Mouse (Mus musculus) B cell, adult 62 days (primary cell): Measurements from ENCODE around the gene Krtap16-1. TPM values are rescaled to one million over a fixed set of nuclear protein-coding genes. Genes with fewer than 3 reads are reported as not detected.

ENCODE experiments used
- total RNA-seq: library from RNA; stranded (reverse); gene quantifications from 4 replicates; pipeline ENCODE4 v1.2.4, GENCODE M21; 2023

Gene Krtap16-1
- total RNA-seq: not detected in 4 replicates

DNA sequence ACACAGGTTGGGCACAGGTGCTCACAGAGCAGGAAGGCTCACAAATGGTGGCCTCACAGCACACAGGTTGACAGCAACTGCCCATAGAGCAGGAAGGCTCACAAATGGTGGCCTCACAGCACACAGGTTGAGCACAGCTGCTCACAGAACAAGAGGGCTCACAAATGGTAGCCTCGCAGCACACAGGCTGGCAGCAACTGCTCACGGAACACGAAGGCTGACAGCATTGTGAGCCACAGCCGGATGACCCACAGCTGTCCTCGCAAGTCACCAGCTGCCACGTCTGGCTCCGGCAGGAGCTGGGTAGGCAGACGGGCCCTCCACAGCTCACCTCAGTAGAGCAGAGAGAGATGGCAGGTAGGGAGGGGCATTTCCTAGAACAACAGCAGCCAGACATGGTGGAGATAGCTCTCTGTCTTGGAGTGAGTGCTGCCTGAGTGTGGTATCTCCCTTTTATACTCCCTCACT is at the start of gene Krtap16-1:
Gene Krtap16-1 (minus strand): TSS at position 418 of the 468 bp plus-strand sequence.

DNA sequence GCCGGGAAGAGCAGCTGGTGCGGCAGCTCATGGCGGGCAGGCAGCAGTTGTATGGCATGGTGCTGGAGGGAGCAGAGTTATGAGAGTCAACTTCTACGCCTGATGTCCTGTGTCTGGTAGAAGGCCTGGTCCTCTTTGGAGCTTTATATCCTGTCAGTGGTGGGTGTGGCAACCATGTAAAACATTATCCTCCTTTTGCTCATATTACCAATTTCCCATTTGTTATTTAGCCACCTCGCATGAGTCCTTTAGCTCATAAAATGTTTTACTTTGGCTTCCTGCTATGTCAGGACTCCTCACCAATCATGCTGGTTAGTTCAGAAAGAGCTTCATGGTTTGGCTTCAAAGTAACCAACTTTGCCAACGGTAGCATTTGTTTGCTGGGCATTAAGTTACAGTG is 43.4 kb upstream of the Krtap16-1 start, which contains the start of gene Krt33b:
Gene Krt33b (minus strand): TSS at position 101 of the 400 bp plus-strand sequence.

DNA sequence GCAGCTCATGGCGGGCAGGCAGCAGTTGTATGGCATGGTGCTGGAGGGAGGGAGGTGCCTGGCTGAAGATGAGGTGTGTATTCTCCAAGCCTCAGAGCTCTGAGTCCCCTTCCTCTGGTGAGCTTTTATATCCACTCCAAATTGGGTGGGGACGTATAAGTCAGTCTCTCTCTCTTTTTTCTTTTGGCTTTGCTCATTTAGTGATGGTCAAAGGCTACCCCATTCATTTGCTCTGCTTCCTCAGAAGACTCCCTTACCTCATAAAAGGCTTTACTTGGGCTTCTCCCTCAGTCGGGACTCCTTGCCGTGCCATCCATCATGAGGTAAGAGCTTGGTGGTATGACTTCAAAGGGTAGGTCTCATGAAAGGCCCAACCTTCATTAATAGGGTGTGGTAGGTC is 29.7 kb upstream of the Krtap16-1 start, which contains the start of gene Krt33a:
Gene Krt33a (minus strand): TSS at position 101 of the 400 bp plus-strand sequence.

GRCm38 (mm10) chr11:99993620-99994383 is 7.4 kb upstream of the Krtap16-1 start, which contains the start of gene Krtap17-1:
Gene Krtap17-1, minus strand, starts transcription at chr11:99993994.

DNA sequence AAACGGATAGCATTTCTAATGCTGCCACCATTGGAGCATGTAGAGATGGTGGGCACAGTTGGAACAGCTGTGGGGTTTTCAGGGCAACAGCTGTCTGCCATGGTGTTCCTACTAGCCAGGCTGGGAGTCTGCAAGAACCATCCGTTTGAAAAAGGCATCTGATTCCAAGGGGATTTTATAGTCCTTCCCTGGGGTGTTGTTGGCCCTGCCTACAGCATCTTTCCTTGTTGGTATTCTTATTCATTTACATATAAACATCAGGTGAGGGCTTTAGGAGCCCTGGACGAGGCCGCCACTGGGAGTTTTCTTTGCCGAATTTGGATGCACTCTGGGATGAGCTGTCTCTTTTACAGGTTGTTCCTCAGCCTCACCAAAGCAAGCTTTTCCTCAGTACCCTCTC is 7.4 kb downstream of the Krtap16-1 start, which contains the start of gene Krtap29-1:
Gene Krtap29-1 (minus strand): TSS at position 101 of the 400 bp plus-strand sequence.

DNA sequence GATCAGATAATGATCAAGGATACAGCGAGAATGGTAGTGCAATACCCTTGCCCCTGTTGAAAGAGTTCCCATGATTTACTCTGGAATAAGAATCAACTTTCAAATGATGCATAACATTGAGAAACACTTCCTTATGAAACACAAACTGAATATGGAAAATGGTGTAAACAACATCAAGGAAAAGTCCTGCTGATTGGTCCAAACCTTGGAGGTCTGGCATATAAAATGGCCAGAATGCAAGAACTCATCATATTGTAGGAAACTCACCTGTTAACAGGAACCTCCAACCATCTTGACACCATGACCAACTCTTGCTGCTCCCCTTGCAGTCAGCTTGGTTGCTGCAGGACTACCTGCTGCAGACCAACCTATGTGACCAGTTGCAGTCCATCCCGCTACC is 38.2 kb downstream of the Krtap16-1 start, which contains the start of gene Krtap9-5:
Gene Krtap9-5 (plus strand): TSS at position 301 of the 400 bp plus-strand sequence.

GRCm38 (mm10) chr11:99935991-99936390 is 50.4 kb downstream of the Krtap16-1 start, which contains the start of gene Krtap31-2:
Gene Krtap31-2, plus strand, starts transcription at chr11:99936291.

Other genes starting within 250 kb of the Krtap16-1 start
- gene Gm11595, start 213.7 kb downstream of the Krtap16-1 start, total RNA-seq: not detected in 4 replicates
- gene Krtap4-8, start 205.9 kb downstream of the Krtap16-1 start, total RNA-seq: not detected in 4 replicates
- not detected in 4 replicates for gene Krtap4-9, start 201.4 kb downstream of the Krtap16-1 start, total RNA-seq
- not detected in 4 replicates for gene Gm11596, start 193.1 kb downstream of the Krtap16-1 start, total RNA-seq
- gene Gm11569, start 187.7 kb downstream of the Krtap16-1 start, total RNA-seq: not detected in 4 replicates
- gene Gm11554, start 182.2 kb downstream of the Krtap16-1 start, total RNA-seq: not detected in 4 replicates
- not detected in 4 replicates for gene Krtap4-13, start 176.7 kb downstream of the Krtap16-1 start, total RNA-seq
- not detected in 4 replicates for gene Gm11564, start 170.9 kb downstream of the Krtap16-1 start, total RNA-seq
- not detected in 4 replicates for gene 2300003K06Rik, start 148.5 kb downstream of the Krtap16-1 start, total RNA-seq
- not detected in 4 replicates for gene Krtap4-16, start 135.0 kb downstream of the Krtap16-1 start, total RNA-seq
- gene Gm11568, start 128.7 kb downstream of the Krtap16-1 start, total RNA-seq: not detected in 4 replicates
- gene Gm11559, start 122.1 kb downstream of the Krtap16-1 start, total RNA-seq: not detected in 4 replicates
- not detected in 4 replicates for gene Krtap9-1, start 113.2 kb downstream of the Krtap16-1 start, total RNA-seq
- not detected in 4 replicates for gene Gm11567, start 107.4 kb downstream of the Krtap16-1 start, total RNA-seq
- gene Krtap31-1, start 78.7 kb downstream of the Krtap16-1 start, total RNA-seq: not detected in 4 replicates
- not detected in 4 replicates for gene Gm11565, start 71.8 kb downstream of the Krtap16-1 start, total RNA-seq
- gene Krtap31-2, start 50.3 kb downstream of the Krtap16-1 start, total RNA-seq: not detected in 4 replicates
- not detected in 4 replicates for gene Krtap9-5, start 38.1 kb downstream of the Krtap16-1 start, total RNA-seq
- gene Krtap29-1, start 7.5 kb downstream of the Krtap16-1 start, total RNA-seq: not detected in 4 replicates
- not detected in 4 replicates for gene Krtap17-1, start 7.4 kb upstream of the Krtap16-1 start, total RNA-seq
- not detected in 4 replicates for gene Krt33a, start 29.6 kb upstream of the Krtap16-1 start, total RNA-seq
- not detected in 4 replicates for gene Krt33b, start 43.3 kb upstream of the Krtap16-1 start, total RNA-seq
- gene Krt34, start 55.0 kb upstream of the Krtap16-1 start, total RNA-seq: not detected in 4 replicates
- gene Krt31, start 64.0 kb upstream of the Krtap16-1 start, total RNA-seq: not detected in 4 replicates
- not detected in 4 replicates for gene Krt32, start 101.6 kb upstream of the Krtap16-1 start, total RNA-seq
- gene Krt35, start 109.6 kb upstream of the Krtap16-1 start, total RNA-seq: not detected in 4 replicates
- not detected in 4 replicates for gene Krt36, start 119.0 kb upstream of the Krtap16-1 start, total RNA-seq
- gene Krt13, start 135.0 kb upstream of the Krtap16-1 start, total RNA-seq: not detected in 4 replicates
- gene Krt15, start 149.3 kb upstream of the Krtap16-1 start, total RNA-seq: not detected in 4 replicates
- 0.47 TPM in 1 of 4 replicates, not detected in the others for gene Krt19, start 162.1 kb upstream of the Krtap16-1 start, total RNA-seq
- not detected in 4 replicates for gene Krt9, start 206.6 kb upstream of the Krtap16-1 start, total RNA-seq
- not detected in 4 replicates for gene Krt14, start 221.0 kb upstream of the Krtap16-1 start, total RNA-seq